Mouse (Mus musculus) left cerebral cortex, adult 11 months (tissue): Measurements from ENCODE around the gene Rps16.
A peak's percentile ranks its signal among the peaks of the same experiment; 100 is the strongest.

Experiments used
- DNase-seq: peaks from one replicate; pipeline ENCODE4 v3.0.0; 2022; ENCODE audit warnings: low spot score

Rps16 gene

DNA sequence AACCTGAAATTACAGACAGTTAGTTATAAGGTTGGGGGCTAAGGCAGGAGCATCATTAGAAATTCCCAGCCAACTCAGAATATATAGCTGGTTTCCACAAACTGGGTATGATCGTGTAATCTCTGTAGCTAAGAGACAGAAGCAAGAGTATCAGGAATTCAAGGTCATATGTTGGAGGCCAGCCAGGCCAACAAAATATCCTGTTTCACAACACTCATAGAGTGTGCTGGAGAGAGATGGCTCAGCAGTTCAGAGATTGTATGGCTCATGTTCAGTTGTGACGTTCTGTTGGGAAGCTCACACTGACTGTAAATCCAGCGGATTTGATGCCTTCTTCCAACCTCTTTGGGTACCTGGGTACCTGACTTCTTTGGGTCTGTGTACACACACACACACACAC lies 2.7 kb upstream of the Rps16 start:
- no peak for DNase-seq

DNA sequence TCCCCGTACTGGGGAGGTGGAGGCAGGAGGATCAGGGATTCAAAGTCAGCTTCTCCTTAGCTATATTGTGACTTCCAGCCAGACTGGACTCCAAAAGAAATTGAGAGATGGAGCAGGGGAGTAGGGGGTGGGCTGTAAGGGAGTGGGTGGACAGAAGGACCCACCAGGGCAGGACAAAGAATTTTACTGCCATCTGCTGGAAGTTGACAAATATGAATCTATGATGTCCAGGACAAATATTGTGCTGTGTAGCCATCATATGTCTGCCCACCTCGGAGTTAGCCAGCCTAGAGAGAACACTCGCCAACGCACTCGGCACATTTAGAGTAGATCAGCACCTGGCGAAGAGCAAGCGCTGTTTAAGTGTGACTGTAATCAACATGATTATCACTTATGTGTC lies 1.9 kb upstream of the Rps16 start:
- no peak for DNase-seq

DNA sequence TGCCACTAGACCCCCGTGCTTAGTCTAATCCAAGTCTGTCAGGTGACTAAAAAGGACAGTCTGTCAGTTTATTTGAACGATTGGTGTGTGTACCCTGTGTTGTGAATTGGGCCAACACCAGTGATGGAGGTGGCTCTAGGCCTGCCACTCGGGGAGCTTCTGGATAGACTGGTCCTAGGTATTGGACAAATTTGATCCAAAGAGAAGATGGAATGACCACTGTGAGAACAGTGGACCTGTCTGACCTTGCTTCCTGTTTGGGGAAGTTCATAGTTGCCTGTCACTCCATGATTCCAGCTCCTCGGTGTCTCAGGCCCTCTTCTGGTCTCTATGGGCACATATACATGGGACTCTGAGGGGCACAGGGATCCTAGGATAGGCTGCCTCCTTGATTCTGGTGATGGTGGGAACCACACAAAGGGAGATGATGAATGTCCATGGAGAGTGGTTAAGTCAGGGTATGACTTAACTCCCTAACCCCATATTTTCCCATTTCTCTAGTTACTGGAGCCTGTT lies 1.3 kb downstream of the Rps16 start:
- no peak for DNase-seq

DNA sequence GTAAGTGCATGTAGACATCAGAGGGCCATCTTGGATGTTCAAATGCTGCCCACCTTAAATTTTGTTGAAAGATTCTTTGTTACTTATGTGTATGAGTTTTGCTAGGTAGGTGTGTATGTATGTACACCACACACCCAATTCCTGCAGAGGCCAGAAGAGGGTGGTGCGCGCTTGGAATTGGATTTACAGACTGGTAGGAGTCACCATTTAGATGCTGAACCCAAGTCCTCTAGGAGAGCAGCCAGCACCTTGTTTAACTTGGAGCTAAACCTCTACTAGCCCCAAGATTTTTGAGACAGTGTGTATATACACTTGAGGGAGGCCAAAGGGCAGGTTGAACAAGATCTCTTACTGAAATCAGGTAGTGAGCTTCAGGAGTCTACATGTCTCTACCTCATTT lies 2.8 kb downstream of the Rps16 start:
- no peak for DNase-seq

GRCm38 (mm10) chr7:28354113-28354581 lies 3.7 kb downstream of the Rps16 start:
- no peak for DNase-seq

- no peak for DNase-seq
These were observed 4.1 kb downstream of the Rps16 start for GRCm38 (mm10) chr7:28354596-28354995.

DNA sequence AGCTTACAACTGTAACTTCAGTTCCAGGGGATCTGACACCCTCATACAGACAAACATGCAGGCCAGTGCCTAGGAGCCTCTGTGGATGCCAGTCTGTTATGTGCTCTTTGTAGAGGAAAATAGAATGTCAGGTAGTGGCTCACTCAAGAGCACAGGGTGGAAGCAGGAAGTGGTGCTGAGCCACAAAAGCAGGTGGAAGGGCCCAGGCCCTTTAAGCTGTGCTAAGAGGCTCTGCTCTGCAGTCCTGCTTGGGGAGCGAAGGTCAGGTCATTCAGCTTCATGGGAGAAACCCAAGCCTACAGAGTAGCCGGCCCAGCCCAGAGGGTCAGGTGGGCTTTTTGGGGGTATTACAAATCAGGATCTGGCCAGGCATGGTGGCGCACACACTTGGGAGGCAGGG lies 4.8 kb downstream of the Rps16 start:
- no peak for DNase-seq

DNA sequence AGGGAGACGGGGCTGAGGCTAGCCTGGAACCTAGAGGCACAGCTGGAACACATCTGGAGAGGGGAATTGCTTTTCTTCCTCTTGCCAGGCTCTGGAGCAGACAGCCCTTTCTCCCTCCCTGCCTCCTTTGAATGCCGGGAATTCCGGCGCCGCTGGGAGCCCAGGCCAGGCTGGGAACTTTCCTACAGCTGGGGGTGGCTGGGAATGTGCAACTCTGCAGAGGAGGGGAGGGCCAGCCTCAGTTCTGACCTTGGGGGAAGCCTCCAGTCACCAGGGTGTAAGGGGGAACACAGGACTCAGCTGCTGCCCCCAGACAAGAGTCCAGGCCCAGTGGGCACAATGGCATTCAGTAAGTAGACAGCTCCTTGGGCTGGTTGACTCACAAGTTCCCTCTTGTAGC lies 6.5 kb downstream of the Rps16 start:
- no peak for DNase-seq

- no peak for DNase-seq
These were observed 7.5 kb downstream of the Rps16 start for GRCm38 (mm10) chr7:28357984-28358383.

- DNase-seq: no peak
These were observed 8.0 kb downstream of the Rps16 start for GRCm38 (mm10) chr7:28358431-28358830.

DNA sequence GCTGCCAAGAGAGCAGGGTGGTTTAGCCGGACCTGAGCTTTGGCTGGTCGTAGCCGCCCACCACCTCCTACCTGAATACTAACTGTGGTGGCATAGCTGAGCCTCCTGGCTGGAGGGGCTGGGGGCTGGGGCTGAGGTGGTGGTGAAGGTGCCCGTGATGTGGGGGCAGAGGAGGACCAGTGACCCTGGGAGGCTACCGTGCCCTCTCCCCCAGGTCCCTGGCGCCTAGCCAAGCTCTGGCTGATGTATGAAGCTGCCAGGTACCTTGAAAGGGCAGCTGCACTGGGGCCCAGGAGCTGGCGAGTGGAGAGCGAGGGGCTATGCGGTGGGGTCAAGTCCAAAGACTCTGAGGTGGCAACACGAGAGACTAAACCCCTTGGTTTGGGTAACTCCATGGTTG lies 9.4 kb downstream of the Rps16 start:
- DNase-seq: no peak

- no peak for DNase-seq
These were observed 9.8 kb downstream of the Rps16 start for GRCm38 (mm10) chr7:28360291-28360690.

GRCm38 (mm10) chr7:28361647-28362341 lies 11.3 kb downstream of the Rps16 start:
- DNase-seq: no peak

GRCm38 (mm10) chr7:28362441-28363060 lies 12.1 kb downstream of the Rps16 start:
- DNase-seq: no peak

DNA sequence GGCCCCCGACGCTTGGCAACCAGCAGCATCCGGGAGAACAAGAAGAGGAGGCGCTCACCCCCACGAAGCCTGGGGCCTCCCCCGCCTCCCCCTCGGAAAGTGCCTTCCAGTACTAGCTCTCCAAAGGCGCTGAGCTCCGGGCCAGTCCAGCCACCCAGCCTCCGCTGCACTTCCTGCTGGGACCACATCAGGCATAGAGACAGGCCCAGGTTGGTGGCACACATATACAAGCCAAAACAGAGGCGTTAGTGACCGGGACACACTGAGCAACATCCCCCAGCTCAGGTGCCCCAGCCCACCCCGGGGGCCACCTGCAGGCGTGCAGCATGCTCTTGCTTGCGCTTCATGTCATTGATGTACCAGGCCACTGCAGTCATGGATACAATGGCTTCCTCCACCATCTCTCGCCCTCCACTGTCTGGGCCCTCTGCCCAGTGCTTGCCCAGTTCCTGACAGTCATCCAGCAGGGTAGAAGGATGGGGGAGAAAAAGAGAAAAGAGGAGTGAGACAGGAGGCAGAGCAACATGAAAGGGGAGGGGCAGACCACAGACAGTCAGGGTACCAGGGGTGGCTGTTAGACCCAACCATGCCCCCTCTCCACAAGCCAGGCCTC lies 17.3 kb downstream of the Rps16 start:
- DNase-seq: no peak

DNA sequence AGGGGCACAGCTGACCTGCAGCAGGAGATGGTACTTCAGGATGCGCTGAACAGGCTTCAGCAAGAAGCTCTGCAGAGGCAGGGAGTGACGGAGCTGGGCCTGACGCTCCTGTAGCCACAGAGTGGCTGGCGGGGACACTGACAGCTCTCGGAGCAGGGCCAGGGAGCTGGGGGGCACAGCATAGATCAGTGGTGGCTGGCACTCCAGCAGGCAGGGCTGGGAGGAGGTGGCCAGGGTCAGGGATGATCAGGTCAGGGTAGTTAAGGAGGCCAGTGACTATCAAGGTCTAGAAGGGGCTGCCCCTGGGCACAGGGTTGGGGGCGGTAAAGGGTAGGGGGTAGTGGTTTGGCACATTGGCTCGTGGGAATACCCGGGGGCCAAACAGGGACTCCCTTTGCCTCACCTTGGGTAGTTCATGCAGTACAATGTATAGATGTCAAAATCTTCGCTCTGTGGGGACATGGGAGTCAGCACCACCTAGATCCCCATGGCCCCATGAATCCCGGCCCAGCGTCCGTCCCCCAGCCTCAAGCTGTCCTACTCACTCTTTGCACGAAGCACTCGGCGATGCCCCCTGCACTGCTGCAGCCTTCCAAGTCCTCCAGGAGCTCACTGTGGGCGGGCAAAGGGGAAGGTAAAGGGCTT lies 17.9 kb downstream of the Rps16 start:
- no peak for DNase-seq

DNA sequence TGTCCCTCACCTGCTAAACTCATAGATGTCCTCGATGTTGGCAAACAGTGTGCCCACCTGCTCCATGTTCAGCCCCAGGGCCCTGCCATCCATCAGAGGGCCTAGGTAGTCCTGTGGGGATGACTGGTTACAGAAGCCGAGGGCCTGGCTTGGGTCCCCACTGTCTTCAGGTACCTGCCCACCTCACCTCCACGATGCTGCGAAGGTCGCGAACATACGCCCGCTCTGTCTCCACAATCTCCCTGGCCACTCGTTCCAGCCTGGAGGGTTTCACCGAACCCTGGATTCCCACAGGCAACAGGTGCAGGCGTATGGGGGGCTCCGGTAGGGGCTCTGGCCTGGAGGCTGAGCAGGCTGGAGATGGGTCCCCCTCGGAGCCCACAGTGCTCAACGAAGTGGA lies 19.6 kb downstream of the Rps16 start:
- DNase-seq: no peak

DNA sequence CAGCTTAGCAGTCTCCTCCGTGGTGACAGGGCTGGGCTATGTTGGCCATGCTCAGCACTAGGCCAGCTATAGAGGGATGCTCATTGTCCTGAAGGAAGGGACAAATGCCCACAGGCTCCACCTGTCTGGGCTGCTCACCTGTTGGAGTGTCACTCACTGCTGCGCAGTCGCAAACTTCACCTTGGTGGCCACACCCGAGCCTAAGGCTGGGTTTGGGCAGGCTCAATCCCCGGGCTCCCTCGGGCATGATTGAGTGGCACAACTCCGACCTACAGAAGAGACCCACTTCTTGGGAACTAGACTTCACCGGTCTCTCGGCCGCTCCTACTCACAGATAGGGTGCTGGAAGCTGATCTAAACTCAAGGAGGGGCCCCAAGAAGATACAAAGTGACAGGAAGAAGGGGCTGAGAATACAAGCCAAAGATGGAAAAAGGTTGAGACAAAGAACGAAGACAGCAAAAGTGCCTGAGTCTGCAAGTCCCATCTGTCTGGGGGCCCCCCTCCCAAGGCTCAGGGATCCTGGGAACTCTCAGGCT lies 20.6 kb downstream of the Rps16 start:
- DNase-seq: no peak

GRCm38 (mm10) chr7:28371514-28371989 lies 21.1 kb downstream of the Rps16 start:
- DNase-seq: no peak

DNA sequence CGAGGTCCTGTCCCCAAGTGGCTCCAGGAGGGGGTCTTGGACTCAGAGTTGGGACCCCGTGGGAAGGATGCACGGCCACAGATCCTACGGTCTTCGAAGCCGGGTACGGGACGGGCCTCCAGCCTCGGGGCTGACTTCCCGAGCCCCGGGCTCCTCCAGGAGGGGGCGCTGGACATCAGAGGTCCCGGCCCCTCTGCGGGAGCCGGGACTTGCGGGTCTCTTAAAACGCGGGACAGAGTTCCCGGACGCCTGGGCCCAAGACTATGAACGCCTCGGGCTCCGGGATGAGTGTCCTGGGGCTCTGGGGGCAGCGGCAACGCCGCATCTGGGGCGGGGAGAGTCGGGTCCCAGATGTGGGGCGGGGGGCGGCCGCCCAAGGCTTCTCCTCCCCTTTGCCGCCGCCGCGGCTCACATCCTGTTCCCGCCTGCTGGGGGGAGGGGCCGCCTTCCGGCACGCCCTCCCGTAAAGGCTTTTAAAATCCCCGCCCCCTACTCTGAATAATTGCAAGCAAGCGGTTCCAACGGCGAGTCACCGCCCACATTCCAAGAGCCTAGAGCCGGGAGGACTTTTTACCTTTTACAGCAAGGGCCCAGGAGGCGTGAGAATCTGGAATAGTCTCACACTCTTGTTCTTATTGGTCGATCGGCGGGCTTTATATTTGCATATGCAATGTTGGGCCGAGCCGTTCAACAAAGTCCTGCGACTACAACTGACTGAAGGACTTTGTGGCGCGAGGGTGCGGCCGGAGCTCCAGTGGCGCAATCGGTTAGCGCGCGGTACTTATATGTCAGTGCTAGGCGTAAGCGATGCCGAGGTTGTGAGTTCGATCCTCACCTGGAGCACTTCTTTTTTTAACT lies 22.0 kb downstream of the Rps16 start, which contains the start of gene Plekhg2:
TSS of gene Plekhg2 (minus strand) at position 349 of the 858 bp plus-strand sequence.
- peak; percentile 92 for DNase-seq

DNA sequence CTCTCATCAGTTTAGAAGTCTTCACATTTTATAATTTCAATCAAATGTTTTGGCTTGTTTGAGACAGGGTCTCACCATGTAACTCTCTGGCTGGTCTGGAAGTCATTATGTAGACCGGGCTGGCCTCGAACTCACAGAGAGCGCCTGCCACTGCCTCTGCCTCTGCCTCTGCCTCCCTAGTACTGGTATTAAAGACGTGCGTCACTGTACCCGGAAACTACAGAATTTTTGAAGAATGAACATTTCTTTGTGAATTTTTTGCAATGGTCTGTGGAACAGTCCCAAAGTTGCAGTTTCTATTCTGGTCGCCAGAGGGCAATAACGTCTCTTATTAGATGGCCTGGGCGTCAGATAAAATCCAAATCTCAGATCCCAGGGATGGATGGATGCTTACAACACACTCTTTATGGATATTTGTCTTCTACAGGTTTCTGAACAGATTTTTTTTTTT lies 22.7 kb downstream of the Rps16 start:
- peak; percentile 74 for DNase-seq
